Mouse (Mus musculus): ENCODE results near the gene Dap3. TPM values are rescaled to one million over a fixed set of nuclear protein-coding genes. Genes with fewer than 3 reads are reported as not detected.

Gene Dap3
- 88.5 to 93.1 TPM (median 90.6 TPM) in 4 replicates for total RNA-seq (2023; ENCODE audit: inconsistent age)

DNA sequence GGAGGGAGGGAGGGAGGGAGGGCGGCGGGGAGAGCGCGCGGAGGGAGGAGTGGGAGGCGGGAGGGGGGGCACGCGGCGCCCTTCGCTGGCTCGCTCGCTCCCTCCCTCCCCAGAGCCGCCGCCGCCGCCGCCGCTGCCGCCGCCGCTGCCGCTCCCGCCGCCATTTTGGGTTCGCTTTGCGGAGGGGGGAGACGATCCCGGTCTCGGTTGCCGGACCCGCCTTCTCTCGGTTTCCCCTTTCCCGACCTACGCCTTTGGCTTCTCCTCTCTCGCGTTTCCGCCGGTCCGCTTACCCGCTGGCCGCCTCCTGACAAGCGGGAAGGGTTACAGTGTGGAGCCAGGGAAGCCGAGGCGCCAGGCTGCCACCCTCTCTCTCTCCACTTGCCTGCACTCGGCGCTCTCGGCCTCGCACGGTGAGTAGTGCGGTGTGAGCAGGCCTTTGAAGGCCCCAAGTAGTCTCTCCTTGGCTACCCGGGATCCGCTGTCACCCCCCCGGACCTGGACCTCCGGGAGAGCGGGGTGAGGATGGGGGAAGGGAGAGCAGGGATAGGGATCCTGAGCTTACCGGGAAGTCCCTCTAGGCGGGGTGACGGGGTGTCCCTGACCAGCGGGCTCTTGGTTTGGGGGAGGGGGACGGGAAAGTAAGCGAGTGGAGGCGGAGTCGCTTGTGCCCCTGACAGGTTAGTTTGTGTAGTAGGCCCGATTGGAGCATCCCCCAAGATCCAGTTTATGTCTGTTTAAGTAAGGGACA lies at the start of gene Dap3, which contains the start of gene Ash1l:
TSS of gene Dap3 (minus strand) at position 606 of the 751 bp plus-strand sequence.
TSS of gene Ash1l (plus strand) at position 47 of the 751 bp plus-strand sequence.

DNA sequence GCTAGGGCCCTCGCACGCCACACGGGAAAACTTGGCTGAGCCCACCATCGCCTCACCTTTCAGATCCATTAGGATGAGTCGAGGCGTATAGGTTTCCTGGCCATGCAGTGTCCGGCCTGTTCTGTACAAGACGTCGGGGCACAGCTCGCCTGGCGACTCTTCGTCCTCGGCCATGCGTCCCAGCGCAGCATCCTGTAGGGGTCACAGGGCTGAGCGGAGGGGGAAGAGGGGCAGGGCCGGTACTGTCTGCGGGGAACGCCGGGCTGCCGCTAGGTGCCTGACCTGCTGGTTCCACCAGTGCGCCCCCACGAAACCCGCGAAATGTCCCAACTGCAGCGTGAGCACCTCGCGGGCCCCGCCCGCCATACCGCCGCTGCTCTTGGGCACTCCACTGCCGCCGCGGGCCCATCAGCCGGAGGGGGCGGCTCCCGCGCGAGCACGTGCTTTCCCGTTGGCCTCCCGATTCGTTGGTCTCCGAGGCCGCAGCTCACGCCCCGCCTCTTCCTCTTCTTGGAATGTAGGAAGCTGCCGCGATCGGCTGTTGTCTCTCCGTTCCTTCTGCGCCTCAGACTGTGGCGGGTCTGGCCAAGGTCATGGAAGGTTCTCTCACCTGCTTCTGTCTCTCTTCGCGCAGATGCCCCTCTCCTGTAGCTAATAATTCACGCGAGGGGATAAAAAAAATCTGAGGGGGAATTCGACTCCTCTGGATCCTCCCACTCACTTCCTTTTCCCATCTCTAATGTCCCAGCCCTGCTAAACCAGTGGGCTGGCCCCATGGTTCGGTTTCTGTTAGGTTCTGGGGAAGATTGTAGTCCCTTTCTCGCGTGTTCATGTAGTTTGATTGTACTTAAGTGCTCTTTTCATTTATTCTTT lies 37.2 kb downstream of the Dap3 start, which contains the start of gene Msto1:
TSS of gene Msto1 (minus strand) at position 489 of the 873 bp plus-strand sequence.

Other genes with a start within 250 kb of the Dap3 start
- gene Rit1, start 234.3 kb downstream of the Dap3 start, total RNA-seq (2023; ENCODE audit: inconsistent age): 28.5 to 37.3 TPM (median 33.7 TPM) in 4 replicates
- gene Syt11, start 176.0 kb downstream of the Dap3 start, total RNA-seq (2023; ENCODE audit: inconsistent age): 3.2 to 4.4 TPM (median 3.9 TPM) in 4 replicates
- 69.9 to 75.0 TPM (median 71.3 TPM) in 4 replicates for gene Gon4l, start 116.0 kb downstream of the Dap3 start, total RNA-seq (2023; ENCODE audit: inconsistent age)
- 11.4 to 14.8 TPM (median 13.5 TPM) in 4 replicates for gene Msto1, start 37.2 kb downstream of the Dap3 start, total RNA-seq (2023; ENCODE audit: inconsistent age)
- 79.9 to 92.8 TPM (median 90.4 TPM) in 4 replicates for gene Ash1l, start 559 bp downstream of the Dap3 start, total RNA-seq (2023; ENCODE audit: inconsistent age)
- gene Rusc1, start 142.1 kb upstream of the Dap3 start, total RNA-seq (2023; ENCODE audit: inconsistent age): 46.6 to 58.3 TPM (median 51.4 TPM) in 4 replicates
- gene Gm43738, start 149.9 kb upstream of the Dap3 start, total RNA-seq (2023; ENCODE audit: inconsistent age): not detected in 4 replicates
- gene Fdps, start 150.8 kb upstream of the Dap3 start, total RNA-seq (2023; ENCODE audit: inconsistent age): 16.5 to 21.8 TPM (median 18.6 TPM) in 4 replicates
- gene Pklr, start 185.0 kb upstream of the Dap3 start, total RNA-seq (2023; ENCODE audit: inconsistent age): 0.18 TPM in 1 of 4 replicates, not detected in the others
- gene Hcn3, start 209.0 kb upstream of the Dap3 start, total RNA-seq (2023; ENCODE audit: inconsistent age): 2.1 to 4.4 TPM (median 4.1 TPM) in 4 replicates
- gene Clk2, start 213.6 kb upstream of the Dap3 start, total RNA-seq (2023; ENCODE audit: inconsistent age): 137 to 156 TPM (median 153 TPM) in 4 replicates
- 106 to 112 TPM (median 108 TPM) in 4 replicates for gene Scamp3, start 226.3 kb upstream of the Dap3 start, total RNA-seq (2023; ENCODE audit: inconsistent age)
- 14.0 to 22.6 TPM (median 17.1 TPM) in 4 replicates for gene Fam189b, start 232.0 kb upstream of the Dap3 start, total RNA-seq (2023; ENCODE audit: inconsistent age)

Measured in B cell, adult (primary cell).